Mouse (Mus musculus): ENCODE measurements around the gene Tnfsf8.

DNA sequence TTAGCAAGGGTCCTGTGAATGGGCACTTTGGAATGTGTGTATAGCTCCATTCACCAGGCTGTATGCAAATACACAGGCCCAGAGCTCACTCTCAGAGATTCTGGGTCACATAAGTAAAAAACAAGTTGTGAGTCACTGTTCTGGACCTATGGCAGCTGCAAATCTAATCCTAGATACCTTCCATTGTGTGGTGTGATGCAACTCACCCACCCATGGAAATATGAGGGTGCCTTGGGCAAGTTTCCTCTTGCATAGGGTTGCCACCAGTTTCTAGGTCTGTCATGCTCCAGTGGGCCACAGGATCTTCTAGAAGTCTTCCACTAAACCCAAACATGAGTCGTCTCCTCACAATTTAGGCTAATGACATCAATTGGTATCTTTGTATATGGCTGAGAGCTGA is 64.6 kb downstream of the Tnfsf8 start:
- TF ChIP-seq CTCF (IDR thresholded peaks at IDR 0.05; ENCODE audit: control insufficient read depth, insufficient read depth, insufficient read length), result no peak
- TF ChIP-seq MAX (IDR thresholded peaks at IDR 0.05), result no peak
- TF ChIP-seq FOSL1 (IDR thresholded peaks at IDR 0.05; ENCODE audit: insufficient read depth, low read length, poor library complexity, severe bottlenecking), result no peak
- TF ChIP-seq USF1 (IDR thresholded peaks at IDR 0.05; ENCODE audit: low read depth), result no peak
- TF ChIP-seq MYOD1 (IDR thresholded peaks at IDR 0.05; ENCODE audit: control insufficient read depth, insufficient read length, low read depth), result no peak
- no peak for TF ChIP-seq CEBPB (IDR thresholded peaks at IDR 0.05; ENCODE audit: low read depth)
